Mouse (Mus musculus): ENCODE measurements at regions not wholly inside any gene's neighbourhood (a gene's known extent, or its start where the extent isn't known, plus 50 kb on each side); places are given as distances from the start of the nearest gene placed in this dataset. TPM values are rescaled to one million over a fixed set of nuclear protein-coding genes. Genes with fewer than 3 reads are reported as not detected.

Small RNA genes lying in the stretch of these regions (microRNA-seq; reads per million reads assigned to microRNA genes)
- gene Gm25779: not detected
